Mouse (Mus musculus) ovary, adult 18-20 months (tissue): ENCODE results near the gene Zfp784.
"Not testable (repeated sequence)": the region's sequence is repeated elsewhere in the genome, so short reads cannot be mapped to it uniquely, and the experiment has no call there.

Experiments
- DNase-seq: peaks from one replicate; pipeline ENCODE4 v3.0.0; 2022; ENCODE audit warnings: low spot score, mixed read lengths

The Zfp784 gene

GRCm38 (mm10) chr7:5038109-5038732 is at the start of gene Zfp784:
Gene Zfp784, minus strand, starts transcription at chr7:5038446.
- peak; percentile 88 for DNase-seq

DNA sequence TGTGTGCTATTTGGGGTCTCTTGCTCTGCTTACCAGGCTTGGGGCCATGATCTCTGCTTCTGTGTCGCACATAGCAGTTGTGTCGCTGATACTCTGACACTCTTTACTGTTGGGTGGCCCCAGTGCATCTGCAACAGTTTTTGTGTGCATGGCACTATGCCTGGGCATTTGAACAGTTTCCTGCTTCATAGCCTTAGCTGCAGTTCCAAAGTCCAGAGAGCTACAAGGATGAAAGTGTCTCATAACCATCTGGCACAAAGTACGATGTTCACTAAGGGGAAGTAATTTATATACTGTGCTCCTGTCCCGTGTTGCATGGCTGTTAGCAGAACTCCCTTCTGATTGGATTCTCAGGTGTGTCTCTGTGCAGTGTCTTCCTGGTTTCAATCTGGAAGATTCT is 49.6 kb upstream of the Zfp784 start:
- no peak for DNase-seq

GRCm38 (mm10) chr7:5086921-5087440 is 48.7 kb upstream of the Zfp784 start:
- DNase-seq: no peak

- DNase-seq: no peak
These were observed 47.3 kb upstream of the Zfp784 start for GRCm38 (mm10) chr7:5085512-5085911.

DNA sequence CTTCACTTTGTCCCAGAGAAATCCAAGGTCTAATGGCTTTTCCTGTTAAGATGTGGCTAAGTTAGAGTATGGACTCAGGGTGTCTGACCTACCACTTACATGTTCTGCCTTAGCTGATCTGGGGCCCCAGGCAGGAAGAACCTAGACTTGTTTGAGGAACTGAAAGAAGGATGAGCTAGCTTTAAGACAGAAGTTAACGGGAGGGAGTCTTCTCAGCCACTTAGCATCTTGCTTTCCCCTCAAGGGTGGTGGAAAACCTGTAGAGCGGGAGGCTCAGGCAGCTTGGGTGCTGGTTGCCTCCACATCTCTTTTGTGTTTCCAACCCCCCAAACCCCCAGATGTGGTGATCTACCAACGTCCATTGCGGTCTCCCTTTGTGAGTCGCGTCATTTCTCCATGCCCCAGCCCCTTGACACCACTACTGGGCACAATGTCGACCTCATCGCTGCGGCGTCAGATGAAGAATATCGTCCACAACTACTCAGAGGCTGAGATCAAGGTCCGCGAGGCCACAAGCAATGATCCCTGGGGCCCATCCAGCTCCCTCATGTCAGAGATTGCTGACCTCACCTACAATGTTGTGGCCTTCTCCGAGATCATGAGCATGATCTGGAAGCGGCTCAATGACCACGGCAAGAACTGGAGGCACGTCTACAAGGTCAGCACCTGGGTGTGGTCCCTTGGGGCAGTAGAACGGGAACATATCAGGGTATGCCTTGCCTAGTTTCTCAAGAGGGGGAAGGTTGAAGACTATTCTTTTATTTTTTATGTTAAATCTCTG is 45.3 kb upstream of the Zfp784 start:
- DNase-seq: no peak

- DNase-seq: no peak
These were observed 43.7 kb upstream of the Zfp784 start for GRCm38 (mm10) chr7:5081939-5082338.

DNA sequence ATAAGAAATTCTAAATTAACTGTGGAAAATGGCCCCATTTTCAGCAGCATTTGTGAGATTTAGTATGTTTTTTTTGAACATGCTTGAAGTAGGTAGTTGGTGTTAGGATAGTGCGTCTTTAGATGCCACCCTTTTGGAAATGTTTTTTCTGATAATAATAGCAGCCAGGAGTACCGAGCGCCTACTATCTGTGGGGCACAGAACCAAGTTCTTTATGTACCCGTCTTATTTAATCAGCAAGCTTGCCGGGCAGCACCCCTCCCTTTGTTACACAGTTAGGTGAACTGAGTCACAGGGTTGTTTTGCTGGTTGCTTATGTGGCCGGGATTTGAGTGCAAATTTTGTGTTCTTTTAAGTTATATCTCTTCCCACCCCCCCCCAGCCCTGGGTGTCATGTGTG is 43.0 kb upstream of the Zfp784 start:
- DNase-seq: no peak

GRCm38 (mm10) chr7:5080815-5081214 is 42.6 kb upstream of the Zfp784 start:
- DNase-seq: no peak

- DNase-seq: peak; percentile 92
These were observed 41.9 kb upstream of the Zfp784 start, which contains the start of gene Epn1 for GRCm38 (mm10) chr7:5080010-5080751. Gene Epn1, plus strand, starts transcription at chr7:5080235.

DNA sequence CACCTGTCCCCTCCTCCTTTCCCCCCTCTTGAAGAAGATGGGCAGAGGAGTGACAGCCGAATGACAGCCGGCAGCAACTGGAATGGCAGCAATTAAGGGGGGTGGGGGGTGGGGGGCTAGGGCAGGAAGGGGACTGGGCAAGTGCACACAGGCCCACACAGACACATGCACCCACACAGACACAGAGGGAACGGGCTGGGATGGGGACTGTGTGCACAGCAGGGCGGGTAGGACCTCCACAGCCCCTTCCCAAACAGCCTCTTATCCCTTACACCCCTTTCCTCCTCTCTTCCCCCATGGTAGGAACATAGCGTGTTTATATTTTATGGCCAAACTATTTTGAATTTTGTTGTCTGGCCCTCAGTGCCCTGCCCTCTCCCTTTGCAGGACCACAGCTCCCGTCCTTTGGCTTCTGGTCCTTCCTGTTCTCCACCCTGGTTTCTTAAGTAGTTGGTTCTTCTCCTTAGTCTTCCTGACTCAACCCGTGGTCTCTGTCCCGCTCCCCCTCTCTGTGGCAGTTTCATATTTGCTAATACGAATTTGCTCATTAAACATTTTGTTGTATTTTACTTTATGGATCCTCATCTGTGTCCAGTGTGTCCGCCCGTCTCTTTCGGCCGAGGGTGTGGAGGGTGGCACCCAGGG is 41.2 kb upstream of the Zfp784 start:
- DNase-seq: not testable (repeated sequence)

- no peak for DNase-seq
These were observed 38.7 kb upstream of the Zfp784 start for GRCm38 (mm10) chr7:5076931-5077330.

GRCm38 (mm10) chr7:5074984-5075383 is 36.7 kb upstream of the Zfp784 start:
- no peak for DNase-seq

GRCm38 (mm10) chr7:5073586-5073985 is 35.3 kb upstream of the Zfp784 start:
- no peak for DNase-seq

DNA sequence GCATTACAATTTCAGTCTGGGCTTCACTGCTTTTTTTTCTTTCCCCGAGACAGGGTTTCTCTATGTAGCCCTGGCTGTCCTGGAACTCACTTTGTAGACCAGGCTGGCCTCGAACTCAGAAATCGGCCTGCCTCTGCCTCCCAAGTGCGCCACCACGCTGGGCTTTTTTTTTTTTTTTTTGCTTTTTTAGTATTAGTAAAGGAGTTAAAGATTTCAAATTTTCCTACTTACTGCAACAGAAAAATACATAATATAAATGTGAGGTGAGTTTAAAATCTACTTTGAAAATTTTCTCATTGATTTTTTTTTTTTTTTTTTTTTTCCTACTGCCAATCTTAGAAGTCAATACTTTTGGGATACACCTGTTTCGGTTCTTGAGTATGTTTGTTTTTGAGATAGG is 26.6 kb upstream of the Zfp784 start:
- DNase-seq: no peak

DNA sequence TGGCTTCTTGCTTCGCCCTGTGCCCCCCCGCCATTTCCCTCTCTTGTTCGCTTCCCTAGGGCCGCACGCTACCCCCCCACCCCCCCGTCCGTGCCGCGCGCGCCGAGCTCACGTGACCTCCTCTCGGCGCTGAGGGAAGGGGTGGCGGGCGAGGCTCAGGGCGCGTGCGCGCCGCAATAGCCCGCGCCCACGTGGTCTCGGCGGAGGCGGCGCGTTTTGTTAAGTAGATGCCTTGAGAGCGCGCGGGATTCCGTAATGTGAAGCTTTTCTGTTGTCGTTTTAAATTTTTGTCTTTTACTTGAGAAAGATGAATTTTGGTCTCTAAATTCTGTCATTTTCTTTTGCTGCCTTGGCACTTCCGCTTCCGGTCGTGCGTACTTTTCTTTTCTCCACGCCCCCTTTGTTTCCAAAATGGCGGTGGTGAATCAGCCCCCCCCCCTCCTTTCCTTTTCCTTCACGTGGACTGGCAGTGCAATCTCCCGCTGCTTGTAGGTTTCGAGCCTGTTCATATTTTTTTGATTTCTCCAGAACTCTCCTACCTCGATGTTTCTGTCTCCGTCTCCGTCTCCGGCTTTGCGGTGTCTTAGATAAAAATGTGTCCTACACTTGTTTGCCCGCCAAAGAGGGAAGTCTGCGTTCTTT is 24.2 kb upstream of the Zfp784 start:
- DNase-seq: no peak

GRCm38 (mm10) chr7:5061774-5062359 is 23.6 kb upstream of the Zfp784 start, which contains the start of gene U2af2:
Gene U2af2, plus strand, starts transcription at chr7:5062143.
- DNase-seq: peak; percentile 90

DNA sequence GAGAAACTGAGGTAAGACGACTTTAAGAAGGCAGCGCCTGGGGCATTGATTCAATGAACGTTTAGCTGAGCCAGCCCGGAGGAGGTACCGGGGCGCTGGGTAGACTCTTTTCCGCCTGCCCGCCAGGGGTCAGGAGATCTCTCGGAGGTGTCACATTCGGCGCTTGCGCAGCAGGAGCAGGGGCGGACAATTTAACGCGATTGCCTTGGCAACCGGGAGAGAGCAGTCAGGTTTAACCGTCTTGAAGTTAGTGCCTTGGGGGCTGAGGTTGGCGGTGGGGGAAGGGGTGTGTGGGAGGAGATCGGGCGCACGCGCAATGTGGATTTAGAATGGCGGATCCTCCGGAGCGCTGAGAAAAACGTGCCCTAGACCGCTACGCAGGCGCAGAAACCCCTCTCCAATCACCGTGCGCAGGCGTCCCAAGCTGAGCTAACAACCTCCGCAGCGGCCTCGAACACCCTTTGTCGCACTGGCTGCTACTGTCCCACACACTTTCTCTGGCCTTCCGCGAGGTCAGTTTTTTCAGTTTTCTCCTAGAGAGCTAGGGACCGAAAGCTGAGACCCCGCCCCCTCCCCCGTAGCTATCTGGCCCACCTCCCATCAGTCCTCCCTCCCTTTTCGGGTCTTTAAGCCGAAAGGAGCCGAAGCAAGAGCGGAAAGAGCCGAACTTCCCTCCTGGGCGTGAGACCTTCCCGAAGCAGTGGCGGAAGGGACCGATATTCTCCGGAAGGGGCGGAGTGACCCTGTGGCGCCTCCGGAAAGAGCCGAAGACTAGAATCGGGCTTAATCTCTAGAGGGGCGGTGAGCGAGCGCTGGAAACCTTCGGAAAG is 22.9 kb upstream of the Zfp784 start:
- DNase-seq: peak; percentile 96

- DNase-seq: peak; percentile 72
These were observed 22.0 kb upstream of the Zfp784 start for GRCm38 (mm10) chr7:5060239-5060731.

GRCm38 (mm10) chr7:5059421-5059820 is 21.2 kb upstream of the Zfp784 start:
- DNase-seq: no peak

DNA sequence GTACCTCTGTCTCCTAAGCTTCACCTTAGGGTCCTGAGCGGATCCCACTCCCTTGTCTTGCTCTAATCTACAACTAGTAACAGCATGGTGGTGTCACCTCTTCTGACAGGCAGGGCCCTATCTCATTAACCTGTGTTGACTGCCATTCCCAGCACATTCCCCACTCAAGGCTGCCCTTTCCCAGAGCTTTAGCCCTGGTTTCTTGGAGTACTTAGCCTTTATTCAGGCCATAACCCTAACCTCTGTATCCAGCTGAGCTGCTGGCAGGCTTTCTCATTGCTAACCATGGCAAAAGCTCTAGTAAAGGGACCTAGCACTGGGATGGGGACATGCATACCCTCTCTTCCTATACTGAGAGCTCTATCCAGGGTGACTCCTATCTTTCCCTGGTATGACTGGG is 20.4 kb upstream of the Zfp784 start:
- no peak for DNase-seq
